ENCODE assay signal across 24 mouse cellular contexts in the genomic region with DNA sequence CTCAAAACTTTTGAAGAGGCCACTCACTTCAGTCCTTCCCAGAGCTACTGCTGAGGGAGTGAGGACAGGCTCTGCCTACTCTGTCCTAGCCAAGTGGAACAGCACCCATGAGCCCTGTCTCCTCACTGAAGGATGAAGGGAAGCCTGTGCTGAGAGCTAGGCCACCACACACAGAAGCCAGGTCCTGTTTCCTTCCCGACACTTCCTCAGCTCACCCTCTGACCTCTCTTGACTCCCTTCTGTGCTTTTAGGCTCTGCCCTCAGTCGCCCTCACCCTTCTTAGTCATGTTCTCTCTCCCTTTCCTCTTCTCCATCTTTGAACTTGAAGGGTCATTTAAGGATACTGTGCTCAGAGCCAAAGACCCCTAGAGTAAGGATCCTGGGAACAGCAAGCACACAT. TPM values are rescaled to one million over a fixed set of nuclear protein-coding genes. Genes with fewer than 3 reads are reported as not detected.
DNase-seq lines count a peak whose midpoint lies in the region; ATAC-seq and TF ChIP-seq lines count a peak whose summit lies in the region.
"Had no signal": no experiment of that assay in that cellular context is flagged by ENCODE, and none has a peak within 500 bp of the region (broad histone marks: within the 10 kb centered on the region; RNA-seq: fewer than 3 reads in every experiment).

No protein-coding gene starts in this region.

- no peak for TF ChIP-seq EP300 in heart, postnatal 0 days (IDR thresholded peaks at IDR 0.05; ENCODE audit: low read depth)

- no peak overlapping the region for H3K9ac ChIP-seq in heart, postnatal 0 days (replicated peaks; ENCODE audit: low read depth, low read length)
- no peak overlapping the region for H3K9ac ChIP-seq in midbrain, embryonic 14.5 days (replicated peaks; ENCODE audit: low read length)
- H3K9ac ChIP-seq: embryonic facial prominence, embryonic 12.5 days; embryonic facial prominence, embryonic 15.5 days; forebrain, postnatal 0 days; hindbrain, embryonic 12.5 days; hindbrain, embryonic 15.5 days had no signal

- H3K27ac ChIP-seq in gastrocnemius, adult 2 months, result peak overlapping the region; percentile 86
- peak overlapping the region; percentile 28; the same call in 1 of the 2 replicates for H3K27ac ChIP-seq in heart, postnatal 0 days (ENCODE audit: low read depth)
- H3K27ac ChIP-seq in heart, embryonic 10.5 days, result no peak overlapping the region
- no peak overlapping the region for H3K27ac ChIP-seq in midbrain, embryonic 10.5 days (replicated peaks)
- no peak overlapping the region for H3K27ac ChIP-seq in midbrain, embryonic 14.5 days (replicated peaks; ENCODE audit: low read depth, low read length)
- H3K27ac ChIP-seq: embryonic facial prominence, embryonic 12.5 days; hindbrain, embryonic 12.5 days; hindbrain, embryonic 15.5 days had no signal

- H3K4me2 ChIP-seq in heart, postnatal 0 days (ENCODE audit: low read depth, low read length), result no peak overlapping the region
- no peak overlapping the region for H3K4me2 ChIP-seq in midbrain, embryonic 14.5 days (ENCODE audit: low read length)
- H3K4me2 ChIP-seq: embryonic facial prominence, embryonic 12.5 days; embryonic facial prominence, embryonic 15.5 days; heart, embryonic 11.5 days; hindbrain, embryonic 12.5 days; hindbrain, embryonic 15.5 days had no signal

- peaks cover 28% of the 10 kb centered on the region for H3K4me1 ChIP-seq in heart, postnatal 0 days (ENCODE audit: control insufficient read depth, insufficient read depth)
- peaks cover 52% of the 10 kb centered on the region for H3K4me1 ChIP-seq in heart, embryonic 10.5 days
- H3K4me1 ChIP-seq in midbrain, embryonic 10.5 days, result peaks cover 41% of the 10 kb centered on the region
- no peaks in the 10 kb centered on the region for H3K4me1 ChIP-seq in midbrain, embryonic 14.5 days (ENCODE audit: control insufficient read depth, insufficient read depth, low read length)
- peaks cover 38% of the 10 kb centered on the region for H3K4me1 ChIP-seq in lung, adult 2 months (ENCODE audit: control insufficient read depth, insufficient read depth, low read length)

- TF ChIP-seq POLR2A in lung, adult 2 months (IDR thresholded peaks at IDR 0.05; ENCODE audit: borderline replicate concordance, extremely low read depth, low read depth, low read length), result no peak

- WGBS in heart, postnatal 0 days, result 40% methylated on average over 2 of the region's 2 CpGs
- 27% methylated on average over 2 of the region's 2 CpGs for WGBS in heart, embryonic 10.5 days
- WGBS in midbrain, embryonic 10.5 days, result 41% methylated on average over 2 of the region's 2 CpGs
- 26% methylated on average over 2 of the region's 2 CpGs for WGBS in midbrain, embryonic 14.5 days
- 26% methylated on average over 2 of the region's 2 CpGs for WGBS in lung, adult 2 months

- no peaks in the 10 kb centered on the region for H3K9me3 ChIP-seq in heart, postnatal 0 days (replicated peaks; ENCODE audit: control insufficient read depth, low read length)
- no peaks in the 10 kb centered on the region for H3K9me3 ChIP-seq in heart, embryonic 10.5 days
- H3K9me3 ChIP-seq in midbrain, embryonic 10.5 days (replicated peaks), result no peaks in the 10 kb centered on the region
- H3K9me3 ChIP-seq in midbrain, embryonic 14.5 days (ENCODE audit: control insufficient read depth, low read length), result no peaks in the 10 kb centered on the region
- H3K9me3 ChIP-seq: embryonic facial prominence, embryonic 12.5 days; embryonic facial prominence, embryonic 15.5 days; G1E; hindbrain, embryonic 12.5 days; hindbrain, embryonic 15.5 days had no signal

- no peak for ATAC-seq in heart, postnatal 0 days (ENCODE audit: insufficient read depth, low read depth)
- ATAC-seq in midbrain, embryonic 14.5 days (ENCODE audit: low FRiP score, low TSS enrichment), result no peak
- ATAC-seq: forebrain, embryonic 14.5 days; forebrain, postnatal 0 days; Patski had no signal

- no peak for TF ChIP-seq CTCF in gastrocnemius, adult 2 months (IDR thresholded peaks at IDR 0.05)
- TF ChIP-seq CTCF in heart, postnatal 0 days (IDR thresholded peaks at IDR 0.05; ENCODE audit: low read depth), result no peak
- TF ChIP-seq CTCF in lung, adult 2 months (IDR thresholded peaks at IDR 0.05; ENCODE audit: insufficient read depth, low read length), result no peak

- peak; percentile 37 for DNase-seq in gastrocnemius, adult 2 months
- no peak for DNase-seq in gastrocnemius, postnatal 4 days (ENCODE audit: low spot score in 2 of 2)
- DNase-seq in heart, postnatal 0 days (ENCODE audit: low spot score), result no peak
- no peak for DNase-seq in heart, embryonic 10.5 days (ENCODE audit: low spot score)
- DNase-seq in midbrain, embryonic 10.5 days (ENCODE audit: low spot score), result no peak
- DNase-seq in midbrain, embryonic 14.5 days, result no peak
- DNase-seq in lung, adult 2 months, result no peak
- DNase-seq: adrenal gland, postnatal 10 days; adrenal gland, postnatal 36 days; cerebellum, adult 11 months; cerebellum, postnatal 25 days; forebrain, postnatal 0 days; gastrocnemius, postnatal 10 days; gastrocnemius, postnatal 36 days had no signal

- no peak overlapping the region for H3K4me3 ChIP-seq in gastrocnemius, adult 2 months
- no peak overlapping the region for H3K4me3 ChIP-seq in heart, postnatal 0 days (ENCODE audit: low read depth, low read length)
- no peak overlapping the region for H3K4me3 ChIP-seq in heart, embryonic 10.5 days
- 0 out of 2 replicates have a peak overlapping the region, but pooled peaks have one; percentile 0 for H3K4me3 ChIP-seq in midbrain, embryonic 10.5 days
- no peak overlapping the region for H3K4me3 ChIP-seq in midbrain, embryonic 14.5 days (replicated peaks; ENCODE audit: low read depth, low read length)
- H3K4me3 ChIP-seq in lung, adult 2 months (replicated peaks; ENCODE audit: extremely low read depth, low read depth, low read length), result no peak overlapping the region
- H3K4me3 ChIP-seq: embryonic facial prominence, embryonic 12.5 days; embryonic facial prominence, embryonic 15.5 days; hindbrain, embryonic 12.5 days; hindbrain, embryonic 15.5 days had no signal

- intact Hi-C loops in gastrocnemius, adult 2 months (cut with DNase I), result no loop called here

- peaks cover 12% of the 10 kb centered on the region; the same call in 1 of the 2 replicates for H3K27me3 ChIP-seq in heart, postnatal 0 days (ENCODE audit: control insufficient read depth, insufficient read depth, low read length)
- H3K27me3 ChIP-seq in heart, embryonic 10.5 days (ENCODE audit: insufficient read depth, poor library complexity, severe bottlenecking), result peaks cover 33% of the 10 kb centered on the region
- H3K27me3 ChIP-seq in midbrain, embryonic 10.5 days (ENCODE audit: low read depth, poor library complexity, severe bottlenecking), result peaks cover 33% of the 10 kb centered on the region
- peaks cover 8% of the 10 kb centered on the region for H3K27me3 ChIP-seq in midbrain, embryonic 14.5 days (ENCODE audit: control insufficient read depth, insufficient read depth, low read length)
- H3K27me3 ChIP-seq: Patski had no signal

- H3K36me3 ChIP-seq in heart, postnatal 0 days (replicated peaks; ENCODE audit: control insufficient read depth, insufficient read depth, low read length), result peaks cover 9% of the 10 kb centered on the region; the same call in 1 of the 2 replicates
- peaks cover 25% of the 10 kb centered on the region for H3K36me3 ChIP-seq in heart, embryonic 10.5 days
- H3K36me3 ChIP-seq in midbrain, embryonic 10.5 days, result peaks cover 35% of the 10 kb centered on the region
- peaks cover 32% of the 10 kb centered on the region for H3K36me3 ChIP-seq in midbrain, embryonic 14.5 days (ENCODE audit: control insufficient read depth, insufficient read depth, low read length)

RNA-seq across cellular contexts. Expression of a gene that starts 10.3 kb away (rescaled TPM):
- total RNA-seq in gastrocnemius, adult 2 months (2021), result 1 to 10 TPM; 7.1 to 9.1 TPM
- total RNA-seq in gastrocnemius, postnatal 4 days (2021), result 10 to 100 TPM; 20.1 to 22.5 TPM
- 15.8 and 16.6 TPM in 2 replicates for total RNA-seq in heart, postnatal 0 days (2014; rRNA removed; ENCODE audit: low replicate concordance)
- polyA plus RNA-seq in heart, postnatal 0 days (2015; fragmentation: Nextera tagmentation; extraction: Ambion mirVana), result 22.5 and 24.3 TPM in 2 replicates
- 74.0 and 76.8 TPM in 2 replicates for polyA plus RNA-seq in heart, embryonic 10.5 days (2016; fragmentation: Nextera tagmentation; extraction: Ambion mirVana)
- 111 and 123 TPM in 2 replicates for polyA plus RNA-seq in midbrain, embryonic 10.5 days (2016; fragmentation: Nextera tagmentation; extraction: Ambion mirVana)
- polyA plus RNA-seq in midbrain, embryonic 14.5 days (2014; fragmentation: Nextera tagmentation; extraction: Ambion mirVana), result 97.1 TPM in 2 replicates
- 81.8 and 88.0 TPM in 2 replicates for polyA plus RNA-seq in lung, adult 2 months (2012; rRNA removed)

RNA-seq across cellular contexts. Expression of a gene that starts 12.7 kb away (rescaled TPM):
- total RNA-seq in gastrocnemius, adult 2 months (2021), result 1 to 10 TPM; 4.5 to 9.3 TPM
- 1 to 10 TPM; 8.1 to 8.3 TPM for total RNA-seq in gastrocnemius, postnatal 4 days (2021)
- 2.6 and 7.1 TPM in 2 replicates for total RNA-seq in heart, postnatal 0 days (2014; rRNA removed; ENCODE audit: low replicate concordance)
- polyA plus RNA-seq in heart, postnatal 0 days (2015; fragmentation: Nextera tagmentation; extraction: Ambion mirVana), result 12.3 and 13.4 TPM in 2 replicates
- polyA plus RNA-seq in heart, embryonic 10.5 days (2016; fragmentation: Nextera tagmentation; extraction: Ambion mirVana), result 12.6 TPM in 2 replicates
- 16.8 and 18.9 TPM in 2 replicates for polyA plus RNA-seq in midbrain, embryonic 10.5 days (2016; fragmentation: Nextera tagmentation; extraction: Ambion mirVana)
- polyA plus RNA-seq in midbrain, embryonic 14.5 days (2014; fragmentation: Nextera tagmentation; extraction: Ambion mirVana), result 11.2 and 14.5 TPM in 2 replicates
- 2.4 and 2.9 TPM in 2 replicates for polyA plus RNA-seq in lung, adult 2 months (2012; rRNA removed)

RNA-seq across cellular contexts. Expression of a gene that starts 13.1 kb away (rescaled TPM):
- total RNA-seq in gastrocnemius, adult 2 months (2021), result 10 to 100 TPM; 30.7 to 41.6 TPM
- total RNA-seq in gastrocnemius, postnatal 4 days (2021), result 100 to 1,000 TPM; 197 to 232 TPM
- total RNA-seq in heart, postnatal 0 days (2014; rRNA removed; ENCODE audit: low replicate concordance), result 24.5 and 26.8 TPM in 2 replicates
- polyA plus RNA-seq in heart, postnatal 0 days (2015; fragmentation: Nextera tagmentation; extraction: Ambion mirVana), result 1.8 and 2.0 TPM in 2 replicates
- 0.04 and 0.07 TPM in 2 replicates for polyA plus RNA-seq in heart, embryonic 10.5 days (2016; fragmentation: Nextera tagmentation; extraction: Ambion mirVana)
- polyA plus RNA-seq in midbrain, embryonic 10.5 days (2016; fragmentation: Nextera tagmentation; extraction: Ambion mirVana), result not detected in 2 replicates
- 0.13 and 0.24 TPM in 2 replicates for polyA plus RNA-seq in midbrain, embryonic 14.5 days (2014; fragmentation: Nextera tagmentation; extraction: Ambion mirVana)
- 39.6 and 49.2 TPM in 2 replicates for polyA plus RNA-seq in lung, adult 2 months (2012; rRNA removed)
- total RNA-seq: common myeloid progenitor, adult 5-6 weeks had no signal
- polyA plus RNA-seq: G1E had no signal

RNA-seq across cellular contexts. Expression of a gene that starts 27.9 kb away (rescaled TPM):
- total RNA-seq in gastrocnemius, adult 2 months (2021), result under 1 TPM; 0.28 to 0.36 TPM
- total RNA-seq in gastrocnemius, postnatal 4 days (2021), result under 1 TPM; 0.34 to 0.76 TPM
- 0.35 TPM in 1 of 2 replicates, not detected in the other for total RNA-seq in heart, postnatal 0 days (2014; rRNA removed; ENCODE audit: low replicate concordance)
- 0.16 and 0.19 TPM in 2 replicates for polyA plus RNA-seq in heart, postnatal 0 days (2015; fragmentation: Nextera tagmentation; extraction: Ambion mirVana)
- polyA plus RNA-seq in heart, embryonic 10.5 days (2016; fragmentation: Nextera tagmentation; extraction: Ambion mirVana), result 0.11 TPM in 1 of 2 replicates, not detected in the other
- 0.54 and 1.2 TPM in 2 replicates for polyA plus RNA-seq in midbrain, embryonic 10.5 days (2016; fragmentation: Nextera tagmentation; extraction: Ambion mirVana)
- 12.4 and 13.6 TPM in 2 replicates for polyA plus RNA-seq in midbrain, embryonic 14.5 days (2014; fragmentation: Nextera tagmentation; extraction: Ambion mirVana)
- 5.2 and 6.7 TPM in 2 replicates for polyA plus RNA-seq in lung, adult 2 months (2012; rRNA removed)
- total RNA-seq: common myeloid progenitor, adult 5-6 weeks; G1E; hematopoietic stem cell, adult 5-6 weeks had no signal
- polyA plus RNA-seq: G1E; heart, embryonic 11.5 days had no signal

RNA-seq across cellular contexts. Expression of a gene that starts 29.0 kb away (rescaled TPM):
- 10 to 100 TPM; 40.5 to 42.2 TPM for total RNA-seq in gastrocnemius, adult 2 months (2021)
- 10 to 100 TPM; 35.9 to 44.8 TPM for total RNA-seq in gastrocnemius, postnatal 4 days (2021)
- total RNA-seq in heart, postnatal 0 days (2014; rRNA removed; ENCODE audit: low replicate concordance), result 35.7 and 37.4 TPM in 2 replicates
- polyA plus RNA-seq in heart, postnatal 0 days (2015; fragmentation: Nextera tagmentation; extraction: Ambion mirVana), result 24.0 and 25.7 TPM in 2 replicates
- 24.3 and 27.5 TPM in 2 replicates for polyA plus RNA-seq in heart, embryonic 10.5 days (2016; fragmentation: Nextera tagmentation; extraction: Ambion mirVana)
- 22.5 and 23.6 TPM in 2 replicates for polyA plus RNA-seq in midbrain, embryonic 10.5 days (2016; fragmentation: Nextera tagmentation; extraction: Ambion mirVana)
- 23.4 and 25.5 TPM in 2 replicates for polyA plus RNA-seq in midbrain, embryonic 14.5 days (2014; fragmentation: Nextera tagmentation; extraction: Ambion mirVana)
- polyA plus RNA-seq in lung, adult 2 months (2012; rRNA removed), result 38.7 and 40.9 TPM in 2 replicates

Comparison
In these comparisons a context has a peak if more than half of its experiments do, and no peak if none do; other contexts are left out.
1. H3K27ac ChIP-seq: peak in gastrocnemius, adult 2 months (single experiment) and heart, postnatal 0 days (single experiment); none in heart, embryonic 10.5 days (single experiment), midbrain, embryonic 10.5 days (single experiment) and midbrain, embryonic 14.5 days (single experiment).
2. RNA of a gene that starts 13.1 kb away (polyA plus RNA-seq): 39.6 to 49.2 TPM in lung, adult 2 months; 1.8 to 2.0 TPM in heart, postnatal 0 days, 0.13 to 0.24 TPM in midbrain, embryonic 14.5 days, 0.04 to 0.07 TPM in heart, embryonic 10.5 days and not detected in midbrain, embryonic 10.5 days; every median in the first group is over 10 times any median in the second.